Mouse (Mus musculus): ENCODE data around the gene Cyp2j7.
"Not testable (repeated sequence)": the region's sequence is repeated elsewhere in the genome, so short reads cannot be mapped to it uniquely, and the experiment has no call there.

DNA sequence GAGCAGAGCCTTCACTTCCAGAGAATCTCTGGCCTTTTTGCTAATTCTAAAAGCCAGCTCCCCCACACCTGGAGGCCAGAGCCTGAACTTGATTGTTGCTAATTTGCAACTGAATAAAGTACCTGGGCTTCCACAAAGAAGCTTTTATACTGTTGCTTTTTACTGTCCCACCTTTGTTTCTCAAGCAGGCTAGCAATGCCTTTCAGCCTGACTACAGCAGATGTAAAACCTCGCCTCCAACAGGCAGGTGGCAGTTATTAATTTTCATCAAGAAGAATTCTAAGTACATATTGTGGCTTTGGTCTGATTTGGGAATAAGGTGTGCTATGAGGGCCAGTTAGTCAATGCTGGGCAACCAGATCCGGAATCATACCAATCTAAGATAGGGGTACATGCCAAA, 47.8 kb downstream of the Cyp2j7 start:
- not testable (repeated sequence) for TF ChIP-seq CTCF, POLR2A (IDR thresholded peaks at IDR 0.05; ENCODE audit: insufficient read depth, low read depth, low read length)

All from olfactory bulb, adult 2 months (tissue).